Mouse (Mus musculus) C2C12 (cell line): Measurements from ENCODE around the gene Trim38. TPM values are rescaled to one million over a fixed set of nuclear protein-coding genes. Genes with fewer than 3 reads are reported as not detected.
"Not testable (repeated sequence)": the region's sequence is repeated elsewhere in the genome, so short reads cannot be mapped to it uniquely, and the experiment has no call there.

Experiments used
- H3K27me3 ChIP-seq: one replicate; pipeline ENCODE4 v1.6.1; 2011; ENCODE audit not compliant: control insufficient read depth, insufficient read depth, insufficient read length
- H3K36me3 ChIP-seq: one replicate; pipeline ENCODE4 v1.6.1; 2011; ENCODE audit not compliant: control insufficient read depth, insufficient read depth
- H3K4me3 ChIP-seq: one replicate; pipeline ENCODE4 v1.5.1; 2011; ENCODE audit warnings: mild to moderate bottlenecking, control low read depth; ENCODE audit not compliant: poor library complexity, insufficient read depth, severe bottlenecking
- H3K79me2 ChIP-seq: one replicate; pipeline ENCODE4 v1.6.1; 2011; ENCODE audit not compliant: control insufficient read depth, insufficient read depth
- H3K79me3 ChIP-seq: one replicate; pipeline ENCODE4 v1.6.1; 2011; ENCODE audit warnings: low read depth, control low read depth
- H3ac ChIP-seq: one replicate; pipeline ENCODE3; 2011; ENCODE audit warnings: low read depth; ENCODE audit not compliant: control insufficient read depth, insufficient read length
- CEBPB ChIP-seq: IDR thresholded peaks from one replicate; pipeline ENCODE4 v1.6.1; 2011; ENCODE audit warnings: low read depth, mild to moderate bottlenecking, control low read depth, moderate library complexity
- CTCF ChIP-seq: IDR thresholded peaks from one replicate; pipeline ENCODE4 v1.5.1; 2011; ENCODE audit not compliant: control insufficient read depth, insufficient read depth, insufficient read length
- FOSL1 ChIP-seq: IDR thresholded peaks from one replicate; pipeline ENCODE4 v1.8.0; 2011; ENCODE audit warnings: mild to moderate bottlenecking, low read length; ENCODE audit not compliant: poor library complexity, insufficient read depth, severe bottlenecking
- MAX ChIP-seq: IDR thresholded peaks from one replicate; pipeline ENCODE4 v1.6.1; 2011; ENCODE audit warnings: mild to moderate bottlenecking, control low read depth
- MYOD1 ChIP-seq: IDR thresholded peaks from one replicate; pipeline ENCODE4 v1.6.1; 2011; ENCODE audit warnings: low read depth; ENCODE audit not compliant: control insufficient read depth, insufficient read length
- MYOG ChIP-seq: IDR thresholded peaks from one replicate; pipeline ENCODE4 v1.6.1; 2011; ENCODE audit not compliant: control insufficient read depth, insufficient read length; ENCODE audit errors: extremely low read depth
- USF1 ChIP-seq: IDR thresholded peaks from one replicate; pipeline ENCODE4 v1.6.1; 2011; ENCODE audit warnings: low read depth, mild to moderate bottlenecking, control low read depth, moderate library complexity
- polyA plus RNA-seq: library from polyadenylated mRNA; unstranded; fragments of >200 nt; fragmentation: generic; extraction: Trizol; gene quantifications from one replicate; pipeline ENCODE4 v1.2.1, GENCODE M21; 2012; ENCODE audit warnings: missing spikeins

Gene Trim38
- polyA plus RNA-seq, 1 experiment, result 0.02 TPM

- Histone ChIP-seq H3K79me3 (peaks cover 1% of the 10 kb centered on the region), H3K4me3 (peak overlapping the region; percentile 23), H3ac (peak overlapping the region; percentile 48), H3K79me2 (no peaks in the 10 kb centered on the region), H3K36me3 (no peaks in the 10 kb centered on the region), H3K27me3 (no peaks in the 10 kb centered on the region)
- TF ChIP-seq CEBPB, result peak; percentile 16
- no peak for TF ChIP-seq MYOG
- TF ChIP-seq CTCF, result no peak
- TF ChIP-seq MAX, result peak; percentile 9
- peak; percentile 10 for TF ChIP-seq FOSL1
- no peak for TF ChIP-seq MYOD1
- TF ChIP-seq USF1, result no peak
Measured at GRCm38 (mm10) chr13:23744421-23745380, 25.0 kb upstream of the Trim38 start.

GRCm38 (mm10) chr13:23745381-23746161 lies 24.1 kb upstream of the Trim38 start, which contains the start of gene Hist1h3c:
TSS of gene Hist1h3c (minus strand) at chr13:23745602.
- H3K36me3 ChIP-seq, result no peaks in the 10 kb centered on the region
- H3ac ChIP-seq, result peak within 1 kb of the TSS; percentile 76
- peak within 1 kb of the TSS; percentile 23 for H3K4me3 ChIP-seq
- peaks cover 1% of the 10 kb centered on the region for H3K79me3 ChIP-seq
- H3K79me2 ChIP-seq, result no peaks in the 10 kb centered on the region
- no peaks in the 10 kb centered on the region for H3K27me3 ChIP-seq
- TF ChIP-seq USF1 (peak; percentile 50), MAX (no peak)

DNA sequence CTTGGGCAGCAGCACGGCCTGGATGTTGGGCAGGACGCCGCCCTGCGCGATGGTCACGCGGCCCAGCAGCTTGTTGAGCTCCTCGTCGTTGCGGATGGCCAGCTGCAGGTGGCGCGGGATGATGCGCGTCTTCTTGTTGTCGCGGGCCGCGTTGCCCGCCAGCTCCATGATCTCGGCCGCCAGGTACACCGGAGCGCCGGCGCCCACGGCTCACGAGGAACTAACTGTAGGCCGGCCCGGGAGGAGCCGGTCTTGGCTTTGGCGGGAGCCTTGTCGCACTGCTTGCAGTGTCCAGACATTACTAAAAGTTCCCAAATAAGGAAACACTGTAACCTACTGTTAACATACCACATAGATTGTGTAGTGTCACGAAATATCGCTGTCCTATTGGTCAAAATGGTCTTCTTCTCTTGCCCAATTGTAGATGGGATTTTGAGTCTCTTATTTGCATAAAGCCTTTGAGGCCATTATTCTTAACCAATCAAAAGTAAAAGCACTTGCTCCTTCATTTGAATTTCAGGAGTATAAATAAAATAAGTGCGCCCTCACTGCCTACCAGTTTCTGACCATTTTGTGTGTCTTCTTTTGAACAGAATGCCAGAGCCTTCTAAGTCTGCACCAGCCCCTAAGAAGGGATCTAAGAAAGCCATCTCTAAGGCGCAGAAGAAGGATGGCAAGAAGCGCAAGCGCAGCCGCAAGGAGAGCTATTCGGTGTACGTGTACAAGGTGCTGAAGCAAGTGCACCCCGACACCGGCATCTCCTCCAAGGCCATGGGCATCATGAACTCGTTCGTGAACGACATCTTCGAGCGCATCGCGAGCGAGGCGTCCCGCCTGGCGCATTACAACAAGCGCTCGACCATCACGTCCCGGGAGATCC lies 23.3 kb upstream of the Trim38 start, which contains the start of gene Hist1h2bb:
Gene Hist1h2bb (plus strand): TSS at position 534 of the 880 bp plus-strand sequence.
- H3K27me3 ChIP-seq, H3K79me3 ChIP-seq, H3K36me3 ChIP-seq, H3K79me2 ChIP-seq: not testable (repeated sequence)
- peak within 1 kb of the TSS; percentile 12 for H3K4me3 ChIP-seq
- peak within 1 kb of the TSS; percentile 76 for H3ac ChIP-seq

DNA sequence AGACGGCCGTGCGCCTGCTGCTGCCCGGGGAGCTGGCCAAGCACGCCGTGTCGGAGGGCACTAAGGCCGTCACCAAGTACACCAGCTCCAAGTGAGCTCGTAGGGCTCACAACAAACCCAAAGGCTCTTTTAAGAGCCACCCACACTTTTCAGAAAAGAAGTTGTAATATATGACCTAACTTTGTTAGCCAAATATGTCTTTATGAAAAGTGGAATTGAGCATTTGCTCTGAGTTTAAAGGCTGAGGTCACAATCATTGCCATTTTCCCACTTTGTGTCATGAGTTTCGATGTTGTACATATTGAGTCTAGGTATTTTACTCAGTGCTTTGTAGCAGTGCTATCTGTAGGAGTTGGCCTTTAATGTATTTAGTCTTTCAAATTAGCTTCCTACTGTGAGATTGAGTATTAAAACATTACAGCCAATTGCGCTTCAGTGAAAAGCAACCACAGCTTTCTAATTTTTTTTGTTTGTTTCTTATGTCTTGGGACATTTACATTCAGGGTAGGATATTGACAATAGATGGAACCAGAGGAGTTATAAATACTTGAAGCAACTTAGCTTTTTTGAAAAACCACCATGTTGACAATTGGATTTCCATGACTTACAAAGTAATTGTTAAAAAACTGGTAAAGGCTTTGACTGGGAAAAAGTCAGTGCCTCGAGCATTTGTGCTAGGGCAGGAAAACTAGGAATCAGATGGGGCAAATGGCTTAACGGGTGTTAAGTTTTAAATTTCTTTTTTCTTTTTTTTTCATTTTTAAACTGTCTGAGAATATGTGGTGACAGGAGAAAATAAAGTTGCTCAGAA lies 22.4 kb upstream of the Trim38 start:
- Histone ChIP-seq H3K4me3 (no peak overlapping the region), H3K27me3 (no peaks in the 10 kb centered on the region), H3K79me3 (no peaks in the 10 kb centered on the region), H3K79me2 (no peaks in the 10 kb centered on the region), H3K36me3 (no peaks in the 10 kb centered on the region), H3ac (no peak overlapping the region)
- TF ChIP-seq CEBPB, result no peak
- no peak for TF ChIP-seq FOSL1
- TF ChIP-seq MYOD1, result no peak
- no peak for TF ChIP-seq MAX
- TF ChIP-seq CTCF, result no peak
- TF ChIP-seq USF1, result no peak
- TF ChIP-seq MYOG, result no peak

DNA sequence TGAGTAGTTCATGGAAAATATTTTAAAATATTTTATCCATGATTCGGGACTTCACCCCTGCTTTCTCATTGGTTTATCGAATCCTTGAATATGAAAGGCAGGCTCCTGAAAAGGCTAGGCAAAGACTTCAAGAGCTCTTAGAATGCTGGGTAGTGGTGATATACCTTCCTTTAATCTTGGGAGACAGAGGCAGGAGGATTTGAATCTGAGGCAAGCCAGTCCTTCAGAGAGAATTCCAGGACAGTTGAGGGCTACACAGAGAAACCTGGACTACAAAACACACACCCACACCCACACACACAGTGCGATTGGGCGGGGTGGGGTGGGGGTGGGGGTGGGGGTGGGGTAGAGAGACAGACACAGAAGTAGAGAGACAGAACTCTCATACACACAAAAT lies 21.8 kb upstream of the Trim38 start:
- no peak overlapping the region for H3K4me3 ChIP-seq
- H3K79me2 ChIP-seq, result no peaks in the 10 kb centered on the region
- TF ChIP-seq FOSL1, result no peak
- no peak for TF ChIP-seq MAX
- no peak for TF ChIP-seq CTCF
- no peak for TF ChIP-seq USF1
- no peak for TF ChIP-seq CEBPB
- TF ChIP-seq MYOD1, result no peak
- no peak for TF ChIP-seq MYOG
- H3ac ChIP-seq, result no peak overlapping the region
- H3K36me3 ChIP-seq, result no peaks in the 10 kb centered on the region
- H3K79me3 ChIP-seq, result no peaks in the 10 kb centered on the region
- no peaks in the 10 kb centered on the region for H3K27me3 ChIP-seq
